Mouse (Mus musculus) midbrain, embryonic 16.5 days (tissue): Measurements from ENCODE around the gene Ptpn20. TPM values are rescaled to one million over a fixed set of nuclear protein-coding genes. Genes with fewer than 3 reads are reported as not detected.

ENCODE experiments used
- ATAC-seq: fragments of 200-750 bp; cut with Nextera tagmentation; 2 replicates; pipeline ENCODE4 v1.8.0; 2017; ENCODE audit warnings: moderate TSS enrichment
- H3K27ac ChIP-seq: fragments of 300-500 bp; sonication (generic); 2 replicates; pipeline ENCODE4 v1.5.1; 2014; ENCODE audit warnings: mild to moderate bottlenecking, low read length, mixed read lengths
- H3K27me3 ChIP-seq: fragments of 300-500 bp; sonication (generic); 2 replicates; pipeline ENCODE4 v1.6.1; 2014; ENCODE audit warnings: low read depth, low read length, mixed read lengths; ENCODE audit not compliant: control insufficient read depth, insufficient read depth
- H3K36me3 ChIP-seq: fragments of 300-500 bp; sonication (generic); 2 replicates; pipeline ENCODE4 v1.6.1; 2014; ENCODE audit warnings: mild to moderate bottlenecking, low read length, moderate library complexity, mixed read lengths; ENCODE audit not compliant: control insufficient read depth, insufficient read depth
- H3K4me1 ChIP-seq: fragments of 300-500 bp; sonication (generic); 2 replicates; pipeline ENCODE4 v1.6.1; 2014; ENCODE audit warnings: mild to moderate bottlenecking, low read length, mixed read lengths; ENCODE audit not compliant: control insufficient read depth, insufficient read depth
- H3K4me2 ChIP-seq: fragments of 300-500 bp; sonication (generic); 2 replicates; pipeline ENCODE4 v1.6.1; 2014; ENCODE audit warnings: mild to moderate bottlenecking, low read length, mixed read lengths
- H3K4me3 ChIP-seq: fragments of 300-500 bp; sonication (generic); 2 replicates; pipeline ENCODE4 v1.5.1; 2014; ENCODE audit warnings: low read depth, mild to moderate bottlenecking, low read length, moderate library complexity, mixed read lengths
- H3K9ac ChIP-seq: fragments of 300-500 bp; sonication (generic); 2 replicates; pipeline ENCODE4 v1.6.1; 2014; ENCODE audit warnings: low read depth, low read length, mixed read lengths
- H3K9me3 ChIP-seq: fragments of 300-500 bp; sonication (generic); replicated peaks from 2 replicates; pipeline ENCODE4 v1.6.1; 2014; ENCODE audit warnings: mild to moderate bottlenecking, low read length, mixed read lengths; ENCODE audit not compliant: control insufficient read depth, poor library complexity, severe bottlenecking
- WGBS: fragments of 180-500 bp; shearing (Covaris S2); extraction: QIAGEN DNeasy Blood & Tissue Kit; methylation state at CpG from one replicate; pipeline ENCODE4 v1.1.7; 2014; 5-methylcytosine and 5-hydroxymethylcytosine counted together
- polyA plus RNA-seq: library from polyadenylated mRNA; unstranded; fragments of >200 nt; fragmentation: Nextera tagmentation; extraction: Ambion mirVana; gene quantifications from 2 replicates; pipeline ENCODE4 v1.2.1, GENCODE M21; 2015

The Ptpn20 gene
- polyA plus RNA-seq = 0.11 and 0.15 TPM in 2 replicates

DNA sequence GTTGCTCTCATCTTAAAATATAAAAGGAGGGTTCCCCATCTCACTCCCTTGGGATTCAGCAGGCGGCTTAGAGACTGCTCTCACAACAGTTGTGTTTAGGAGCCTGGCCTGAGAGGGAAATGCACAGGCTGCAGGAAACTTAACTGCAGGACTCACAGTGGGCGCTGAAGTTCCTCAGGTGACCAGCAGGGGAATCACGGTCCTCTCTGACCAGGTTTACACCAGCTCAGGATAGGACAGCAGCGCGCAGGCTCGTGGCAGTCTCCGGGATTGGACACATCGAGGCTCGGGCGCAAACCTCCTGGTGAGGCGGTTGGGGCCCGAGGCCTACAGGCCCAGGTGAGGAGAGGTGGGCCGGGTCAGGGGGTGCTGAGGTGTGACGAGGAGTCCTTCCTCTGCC, at the start of gene Ptpn20:
Gene Ptpn20, plus strand, starts transcription at position 257 of the 400 bp plus-strand sequence.
- Histone ChIP-seq H3K9ac (no peak within 1 kb of the TSS), H3K4me3 (no peak within 1 kb of the TSS), H3K27me3 (no peaks in the 10 kb centered on the region), H3K9me3 (no peaks in the 10 kb centered on the region), H3K4me2 (no peak within 1 kb of the TSS), H3K4me1 (no peaks in the 10 kb centered on the region), H3K36me3 (no peaks in the 10 kb centered on the region), H3K27ac (no peak within 1 kb of the TSS)
- no peak for ATAC-seq
- WGBS = 67% methylated on average over 14 of the region's 14 CpGs

DNA sequence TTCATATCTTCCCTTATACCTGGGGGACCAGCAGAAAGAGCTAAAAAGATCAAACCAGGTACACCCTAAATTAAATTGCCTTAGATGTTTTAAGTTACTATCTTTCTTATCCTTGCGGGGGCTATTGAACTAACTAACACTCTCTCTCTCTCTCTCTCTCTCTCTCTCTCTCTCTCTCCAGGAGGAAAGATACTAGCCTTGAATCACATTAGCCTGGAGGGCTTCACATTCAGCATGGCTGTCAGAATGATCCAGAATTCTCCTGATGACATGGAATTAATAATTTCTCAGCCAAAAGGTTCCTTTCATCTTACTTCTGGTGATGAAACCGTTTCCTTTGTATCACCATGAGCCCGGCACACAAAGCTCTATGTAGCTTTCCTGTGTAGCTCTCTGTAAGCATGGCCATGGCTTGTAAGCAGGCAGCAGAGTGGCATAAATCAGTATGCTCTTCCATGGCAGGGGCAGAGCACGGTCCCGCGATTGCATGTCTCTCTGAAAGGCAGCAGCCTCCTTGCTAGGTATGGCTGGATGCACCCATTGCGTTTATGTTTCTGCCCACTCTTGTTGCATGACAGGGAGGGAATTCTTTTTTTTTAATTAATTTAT, 49.3 kb upstream of the Ptpn20 start:
- WGBS = 57% methylated on average over 7 of the region's 7 CpGs
- H3K36me3 ChIP-seq = no peaks in the 10 kb centered on the region

DNA sequence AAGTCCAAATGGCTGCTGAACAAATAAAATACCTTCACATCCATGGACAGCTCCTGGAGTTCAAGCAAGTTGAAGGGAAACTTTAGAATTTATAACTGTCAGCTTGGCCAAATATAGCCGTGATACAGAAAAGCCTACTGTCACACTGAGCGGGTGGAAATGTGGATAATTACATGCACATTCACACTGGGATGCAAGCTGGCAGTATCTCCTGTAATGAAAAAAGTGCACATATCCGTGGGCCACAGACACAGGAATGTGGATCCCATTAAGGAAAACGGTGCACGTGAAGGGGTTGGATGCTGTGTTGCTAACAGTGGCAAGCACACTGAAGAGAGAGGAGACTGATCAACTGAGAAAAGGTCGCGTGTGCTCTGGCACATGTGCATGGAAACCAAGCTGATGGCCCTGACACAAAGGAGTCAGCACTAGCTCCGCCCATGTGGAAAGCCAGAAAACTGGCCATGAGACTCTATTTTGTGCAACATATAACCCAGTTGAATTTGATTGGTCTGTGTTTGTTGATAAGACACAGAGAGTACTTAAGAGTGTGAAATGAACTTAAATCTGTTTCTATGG, 43.4 kb upstream of the Ptpn20 start:
- Histone ChIP-seq H3K36me3 (no peaks in the 10 kb centered on the region), H3K27ac (peak overlapping the region; percentile 41; the same call in 1 of the 2 replicates), H3K4me3 (no peak overlapping the region), H3K9ac (no peak overlapping the region), H3K4me1 (peaks cover 7% of the 10 kb centered on the region), H3K9me3 (no peaks in the 10 kb centered on the region), H3K4me2 (no peak overlapping the region), H3K27me3 (no peaks in the 10 kb centered on the region)
- ATAC-seq = no peak
- WGBS = 84% methylated on average over 8 of the region's 8 CpGs

More for the DNA sequence above, 49.3 kb upstream of the Ptpn20 start:
- no peaks in the 10 kb centered on the region for H3K4me1 ChIP-seq
- ATAC-seq = peak; percentile 76
- no peak overlapping the region for H3K4me2 ChIP-seq
- no peak overlapping the region for H3K9ac ChIP-seq
- no peak overlapping the region for H3K4me3 ChIP-seq
- no peaks in the 10 kb centered on the region for H3K9me3 ChIP-seq
- peak overlapping the region; percentile 64 for H3K27ac ChIP-seq
- no peaks in the 10 kb centered on the region for H3K27me3 ChIP-seq

DNA sequence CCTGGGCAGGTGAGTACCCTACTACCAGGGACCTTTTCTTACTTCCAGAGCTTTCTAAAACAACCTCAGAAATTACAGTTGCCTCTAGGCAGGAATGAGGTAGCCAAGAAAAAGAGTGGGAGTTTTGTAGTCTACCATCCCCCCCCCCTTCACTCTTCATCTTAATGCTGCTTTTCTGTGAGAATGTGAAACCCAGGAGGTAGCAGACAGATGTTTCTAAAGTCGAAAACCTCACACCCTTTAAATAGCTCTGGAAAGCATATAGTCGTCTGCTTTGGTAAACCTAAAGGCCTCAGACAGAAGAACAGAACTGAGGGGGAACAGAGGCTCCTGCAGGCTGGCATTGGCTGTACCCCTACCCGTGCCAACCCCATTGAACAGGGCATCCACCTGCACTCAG, 40.4 kb upstream of the Ptpn20 start:
- H3K27me3 ChIP-seq = no peaks in the 10 kb centered on the region
- H3K4me1 ChIP-seq = peaks cover 7% of the 10 kb centered on the region
- H3K9me3 ChIP-seq = no peaks in the 10 kb centered on the region
- no peak overlapping the region for H3K27ac ChIP-seq
- no peaks in the 10 kb centered on the region for H3K36me3 ChIP-seq
- no peak overlapping the region for H3K9ac ChIP-seq
- ATAC-seq = no peak
- no peak overlapping the region for H3K4me2 ChIP-seq
- 75% methylated on average over 3 of the region's 3 CpGs for WGBS
- no peak overlapping the region for H3K4me3 ChIP-seq

DNA sequence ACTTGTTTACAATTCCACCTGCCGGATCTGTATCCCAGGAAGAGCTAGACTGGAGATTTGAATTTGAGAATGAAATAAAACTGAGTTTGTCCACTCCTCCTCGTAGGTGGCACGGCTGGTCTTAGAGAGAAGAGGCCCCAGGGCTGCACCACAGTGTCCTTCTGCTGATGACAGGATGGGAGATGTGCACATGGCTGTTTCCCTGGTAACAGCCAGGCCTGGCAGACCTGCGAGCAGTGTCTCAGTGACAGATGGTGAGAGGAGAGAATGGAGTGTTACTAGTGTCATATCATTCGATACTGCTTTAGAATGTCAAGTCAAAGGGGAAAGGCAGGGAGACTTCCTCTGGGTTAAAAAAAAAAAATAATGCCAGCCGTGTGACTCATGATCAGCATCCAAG, 39.2 kb upstream of the Ptpn20 start:
- ATAC-seq = peak; percentile 93

DNA sequence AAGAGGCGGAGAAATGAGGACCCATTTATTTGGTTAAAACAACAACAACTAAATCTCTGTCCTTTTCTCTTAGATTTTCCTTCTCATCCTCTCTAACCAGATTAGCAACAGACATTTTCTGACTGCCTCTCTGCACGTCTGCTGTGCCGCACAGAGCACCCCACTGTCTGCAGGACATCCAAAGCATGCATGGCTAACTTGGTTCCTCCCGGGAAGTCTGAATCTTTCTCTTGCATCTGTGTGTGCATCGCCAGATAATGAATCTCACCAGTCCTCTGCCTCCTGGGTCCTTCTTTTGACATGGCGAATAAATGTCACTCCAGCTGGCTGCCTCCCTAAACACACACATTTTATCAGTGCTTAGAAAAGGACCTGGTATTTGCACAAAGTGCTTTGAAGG, 18.3 kb upstream of the Ptpn20 start:
- Histone ChIP-seq H3K4me1 (peaks cover 9% of the 10 kb centered on the region), H3K36me3 (no peaks in the 10 kb centered on the region), H3K27ac (peak overlapping the region; percentile 23; the same call in 1 of the 2 replicates), H3K4me2 (no peak overlapping the region), H3K9me3 (no peaks in the 10 kb centered on the region), H3K27me3 (no peaks in the 10 kb centered on the region), H3K9ac (no peak overlapping the region), H3K4me3 (no peak overlapping the region)
- WGBS = 17% methylated on average over 6 of the region's 6 CpGs
- peak; percentile 60; the same call in 1 of the 2 replicates for ATAC-seq

More for the DNA sequence above, 39.2 kb upstream of the Ptpn20 start:
- H3K4me3 ChIP-seq = no peak overlapping the region
- peak overlapping the region; percentile 61 for H3K27ac ChIP-seq
- peaks cover 7% of the 10 kb centered on the region for H3K4me1 ChIP-seq
- no peaks in the 10 kb centered on the region for H3K36me3 ChIP-seq
- no peaks in the 10 kb centered on the region for H3K9me3 ChIP-seq
- H3K9ac ChIP-seq = no peak overlapping the region; the same call in 1 of the 2 replicates
- no peaks in the 10 kb centered on the region for H3K27me3 ChIP-seq
- WGBS = 41% methylated on average over 6 of the region's 6 CpGs
- no peak overlapping the region for H3K4me2 ChIP-seq

DNA sequence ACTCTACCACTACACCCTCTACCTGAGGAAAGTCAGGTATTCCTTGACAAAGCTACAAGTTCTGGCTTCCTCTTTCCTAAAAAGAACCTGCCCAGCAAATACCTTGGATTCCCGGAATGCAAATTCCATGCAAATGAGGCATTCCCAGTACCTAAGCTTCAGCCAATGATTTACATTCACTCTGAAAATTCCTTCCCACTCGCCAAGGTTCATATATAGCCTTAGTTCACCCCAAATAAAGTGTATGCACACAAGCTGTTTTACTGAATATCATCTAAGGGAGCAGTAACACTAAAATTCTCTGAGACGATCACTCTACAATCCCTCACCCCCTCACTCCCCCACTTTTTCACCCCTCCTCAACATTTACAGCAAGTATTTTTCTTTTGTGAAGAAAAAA, 15.4 kb upstream of the Ptpn20 start:
- Histone ChIP-seq H3K4me1 (peaks cover 9% of the 10 kb centered on the region), H3K4me3 (no peak overlapping the region), H3K4me2 (no peak overlapping the region), H3K36me3 (no peaks in the 10 kb centered on the region), H3K27me3 (no peaks in the 10 kb centered on the region), H3K9ac (no peak overlapping the region), H3K9me3 (no peaks in the 10 kb centered on the region), H3K27ac (no peak overlapping the region)
- 73% methylated on average over 3 of the region's 3 CpGs for WGBS
- ATAC-seq = no peak

DNA sequence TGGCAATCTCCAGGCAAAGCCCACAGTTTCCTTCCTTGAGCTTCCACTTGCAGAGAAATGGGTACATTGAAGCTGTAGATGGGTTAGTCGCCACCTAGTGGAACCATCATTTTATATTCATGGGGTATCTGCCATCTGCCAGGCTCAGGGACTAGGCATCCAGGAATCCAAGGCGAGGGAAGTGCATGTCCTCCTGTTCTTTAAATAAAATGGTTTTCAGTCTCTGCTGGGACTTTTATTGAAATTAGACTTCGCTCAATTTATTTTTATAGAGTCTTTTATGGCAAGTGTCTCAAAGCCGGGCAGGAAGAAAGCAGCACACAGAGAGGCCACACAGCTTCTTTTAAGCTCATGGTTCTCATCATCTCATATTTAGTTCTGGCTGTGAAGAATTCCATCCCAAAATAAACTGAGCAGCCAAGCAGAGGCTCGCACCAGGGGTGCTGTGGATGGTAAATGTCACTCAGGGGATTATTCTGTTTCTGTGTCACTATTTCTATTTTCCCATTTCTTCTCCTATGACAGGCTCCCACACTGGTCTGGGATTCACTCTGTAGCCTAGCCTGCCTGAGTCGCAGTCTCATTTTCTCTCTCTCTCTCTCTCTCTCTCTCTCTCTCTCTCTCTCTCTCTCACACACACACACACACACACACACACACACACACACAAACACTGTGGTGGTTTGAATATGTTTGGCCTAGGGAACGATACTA, 9.1 kb upstream of the Ptpn20 start:
- no peak overlapping the region for H3K4me2 ChIP-seq
- no peak overlapping the region for H3K27ac ChIP-seq
- WGBS = 66% methylated on average over 7 of the region's 7 CpGs
- no peaks in the 10 kb centered on the region for H3K36me3 ChIP-seq
- no peaks in the 10 kb centered on the region for H3K9me3 ChIP-seq
- ATAC-seq = no peak
- no peak overlapping the region for H3K9ac ChIP-seq
- H3K27me3 ChIP-seq = no peaks in the 10 kb centered on the region
- H3K4me3 ChIP-seq = no peak overlapping the region
- no peaks in the 10 kb centered on the region for H3K4me1 ChIP-seq
